Mouse (Mus musculus) brain, embryonic 14.5 days (tissue): Measurements from ENCODE around the gene Slc30a7.

Source experiments
- CTCF ChIP-seq: fragments of 200-500 bp; IDR thresholded peaks from 2 replicates; pipeline ENCODE4 v1.5.1; 2012; ENCODE audit warnings: inconsistent platforms, mild to moderate bottlenecking, moderate library complexity, borderline replicate concordance; ENCODE audit not compliant: insufficient read depth, insufficient read length; ENCODE audit errors: extremely low read depth
- POLR2A ChIP-seq: fragments of 200-500 bp; IDR thresholded peaks from 2 replicates; pipeline ENCODE4 v1.6.1; 2012; ENCODE audit warnings: mild to moderate bottlenecking, inconsistent platforms, borderline replicate concordance; ENCODE audit not compliant: poor library complexity, insufficient read depth, insufficient read length, severe bottlenecking; ENCODE audit errors: extremely low read depth

GRCm38 (mm10) chr3:115971045-115971785, 36.0 kb downstream of the Slc30a7 start:
- TF ChIP-seq CTCF (no peak), POLR2A (no peak)
